Mouse (Mus musculus) hindbrain, embryonic 14.5 days (tissue): ENCODE measurements around the gene Nup98. TPM values are rescaled to one million over a fixed set of nuclear protein-coding genes. Genes with fewer than 3 reads are reported as not detected.

Experiments used
- ATAC-seq: fragments of 200-750 bp; cut with Nextera tagmentation; 2 replicates; pipeline ENCODE4 v1.8.0; 2017; ENCODE audit warnings: moderate number of reproducible peaks, mild to moderate bottlenecking, moderate TSS enrichment, moderate library complexity; ENCODE audit not compliant: low FRiP score
- DNase-seq: peaks from one replicate; pipeline ENCODE4 v3.0.0-alpha.2; 2015; ENCODE audit warnings: low spot score
- H3K27ac ChIP-seq: fragments of 300-500 bp; sonication (generic); 2 replicates; pipeline ENCODE4 v1.5.1; 2014; ENCODE audit warnings: mild to moderate bottlenecking, moderate library complexity
- H3K27me3 ChIP-seq: fragments of 300-500 bp; sonication (generic); 2 replicates; pipeline ENCODE4 v1.6.1; 2014; ENCODE audit warnings: mild to moderate bottlenecking, low read length, mixed read lengths; ENCODE audit not compliant: control insufficient read depth, insufficient read depth
- H3K36me3 ChIP-seq: fragments of 300-500 bp; sonication (generic); replicated peaks from 2 replicates; pipeline ENCODE4 v1.6.1; 2014; ENCODE audit not compliant: control insufficient read depth, insufficient read depth
- H3K4me1 ChIP-seq: fragments of 300-500 bp; sonication (generic); replicated peaks from 2 replicates; pipeline ENCODE4 v1.6.1; 2014; ENCODE audit warnings: antibody characterized with exemption, low read length, mixed read lengths; ENCODE audit not compliant: control insufficient read depth, insufficient read depth
- H3K4me2 ChIP-seq: fragments of 300-500 bp; sonication (generic); replicated peaks from 2 replicates; pipeline ENCODE4 v1.6.1; 2014; ENCODE audit warnings: mild to moderate bottlenecking, moderate library complexity
- H3K4me3 ChIP-seq: fragments of 300-500 bp; sonication (generic); replicated peaks from 2 replicates; pipeline ENCODE4 v1.5.1; 2014; ENCODE audit warnings: mild to moderate bottlenecking, low read length
- H3K9ac ChIP-seq: fragments of 300-500 bp; sonication (generic); 2 replicates; pipeline ENCODE4 v1.6.1; 2014
- H3K9me3 ChIP-seq: fragments of 300-500 bp; sonication (generic); 2 replicates; pipeline ENCODE4 v1.6.1; 2016; ENCODE audit warnings: low read length; ENCODE audit not compliant: control insufficient read depth
- WGBS: fragments of 180-500 bp; shearing (Covaris S2); extraction: QIAGEN DNeasy Blood & Tissue Kit; methylation state at CpG from one replicate; pipeline ENCODE4 v1.1.7; 2014; 5-methylcytosine and 5-hydroxymethylcytosine counted together
- polyA plus RNA-seq: library from polyadenylated mRNA; unstranded; fragments of >200 nt; fragmentation: Nextera tagmentation; extraction: Ambion mirVana; gene quantifications from 2 replicates; pipeline ENCODE4 v1.2.1, GENCODE M21; 2014

The Nup98 gene
- polyA plus RNA-seq, 1 experiment from 2014 or later, result 25.8 TPM

DNA sequence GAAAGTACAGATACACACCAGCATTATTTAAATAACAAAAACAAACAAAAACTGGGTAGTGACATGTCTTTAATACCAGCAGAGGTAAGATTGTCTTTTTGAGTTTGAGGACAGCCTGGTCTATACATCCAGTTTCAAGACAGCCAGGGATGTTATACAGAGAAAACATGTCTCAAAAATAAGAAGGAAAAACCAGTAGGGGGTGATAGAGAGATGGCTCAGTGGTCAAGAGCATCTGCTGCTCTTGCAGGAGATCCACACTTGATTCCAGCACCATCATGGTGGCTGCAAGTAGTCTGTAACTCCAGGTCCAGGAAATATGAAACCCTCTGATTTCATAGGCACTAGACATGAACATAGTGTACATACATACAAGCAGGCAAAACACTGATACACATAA, 39.7 kb downstream of the Nup98 start:
- H3K27ac ChIP-seq, result no peak overlapping the region
- no peaks in the 10 kb centered on the region for H3K4me1 ChIP-seq
- peaks cover 51% of the 10 kb centered on the region for H3K36me3 ChIP-seq
- no peaks in the 10 kb centered on the region for H3K27me3 ChIP-seq
- no peak overlapping the region for H3K4me2 ChIP-seq
- no peak for ATAC-seq
- DNase-seq, result no peak
- no peak overlapping the region for H3K9ac ChIP-seq
- H3K9me3 ChIP-seq, result no peaks in the 10 kb centered on the region
- H3K4me3 ChIP-seq, result no peak overlapping the region

DNA sequence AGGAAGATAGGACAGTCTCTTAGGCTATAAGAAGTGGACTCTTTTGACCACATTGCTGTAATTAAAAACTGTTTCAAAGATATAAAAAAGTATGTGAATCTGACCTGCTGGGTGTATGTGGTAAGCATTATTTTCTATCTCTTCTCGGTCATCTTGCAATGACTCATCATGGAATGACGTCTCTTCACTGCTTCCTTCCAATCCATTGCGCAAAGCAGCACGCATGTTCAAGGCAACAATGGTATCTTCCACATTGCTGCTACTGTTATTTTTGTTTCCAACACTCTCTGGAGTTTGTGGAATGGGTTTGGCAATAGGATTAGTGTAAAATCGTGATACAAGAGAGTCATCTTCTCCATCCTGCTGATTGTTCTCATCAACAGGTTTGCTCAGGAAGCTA, 56.3 kb downstream of the Nup98 start:
- Histone ChIP-seq H3K9ac (no peak overlapping the region), H3K9me3 (no peaks in the 10 kb centered on the region), H3K27me3 (no peaks in the 10 kb centered on the region), H3K36me3 (peaks cover 87% of the 10 kb centered on the region), H3K4me2 (no peak overlapping the region), H3K4me3 (no peak overlapping the region), H3K27ac (no peak overlapping the region), H3K4me1 (no peaks in the 10 kb centered on the region)
- ATAC-seq, result no peak
- WGBS, result 98% methylated on average over 5 of the region's 5 CpGs
- no peak for DNase-seq

DNA sequence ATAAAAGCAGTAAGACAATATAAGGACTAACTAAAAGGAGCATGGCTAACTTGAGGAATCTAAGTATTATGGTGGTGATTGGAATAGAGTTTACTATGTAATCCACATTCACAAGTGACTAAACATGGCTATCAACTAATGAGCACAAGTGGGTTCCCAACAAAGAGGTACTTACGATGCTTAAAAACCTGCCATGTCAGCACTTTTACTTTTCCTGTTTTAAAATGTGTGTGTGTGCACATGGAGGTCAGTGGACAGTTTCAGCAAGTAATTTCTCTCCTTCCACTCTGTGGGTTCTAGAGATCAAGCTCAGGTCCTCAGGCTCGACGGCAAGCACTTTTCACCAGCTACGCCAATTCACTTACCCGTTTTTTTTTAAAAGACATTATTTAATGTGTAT, 72.1 kb downstream of the Nup98 start:
- H3K27me3 ChIP-seq, result no peaks in the 10 kb centered on the region
- H3K9ac ChIP-seq, result no peak overlapping the region
- ATAC-seq, result no peak
- WGBS, result 98% methylated on average over 5 of the region's 5 CpGs
- no peak overlapping the region for H3K4me3 ChIP-seq
- DNase-seq, result no peak
- H3K4me1 ChIP-seq, result no peaks in the 10 kb centered on the region
- no peaks in the 10 kb centered on the region for H3K9me3 ChIP-seq
- no peak overlapping the region for H3K4me2 ChIP-seq
- H3K27ac ChIP-seq, result no peak overlapping the region
- H3K36me3 ChIP-seq, result peaks cover 87% of the 10 kb centered on the region

DNA sequence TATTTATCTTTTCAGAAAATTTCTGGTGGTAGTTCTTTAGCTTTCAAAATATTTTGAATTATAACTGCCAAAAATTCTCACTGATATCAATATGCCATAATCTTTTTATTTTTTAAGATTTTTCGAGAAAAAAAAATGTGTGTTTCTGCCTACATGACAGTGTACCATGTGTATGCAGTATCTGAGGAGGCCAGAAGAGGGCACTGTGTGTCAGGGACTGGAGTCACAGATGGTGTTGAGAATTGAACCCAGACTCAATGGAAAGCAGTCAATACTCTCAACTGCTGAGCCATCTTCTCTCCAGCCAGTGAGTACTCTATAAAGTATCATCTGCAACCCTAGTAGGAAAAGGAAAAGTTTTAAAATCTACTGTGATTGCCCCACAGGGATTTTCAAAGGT, 72.5 kb downstream of the Nup98 start:
- Histone ChIP-seq H3K27me3 (no peaks in the 10 kb centered on the region), H3K9ac (no peak overlapping the region), H3K27ac (no peak overlapping the region), H3K36me3 (peaks cover 89% of the 10 kb centered on the region), H3K4me1 (no peaks in the 10 kb centered on the region), H3K9me3 (no peaks in the 10 kb centered on the region), H3K4me3 (no peak overlapping the region), H3K4me2 (no peak overlapping the region)
- ATAC-seq (no peak), DNase-seq (no peak)
- 91% methylated on average over 1 of the region's 1 CpGs for WGBS

DNA sequence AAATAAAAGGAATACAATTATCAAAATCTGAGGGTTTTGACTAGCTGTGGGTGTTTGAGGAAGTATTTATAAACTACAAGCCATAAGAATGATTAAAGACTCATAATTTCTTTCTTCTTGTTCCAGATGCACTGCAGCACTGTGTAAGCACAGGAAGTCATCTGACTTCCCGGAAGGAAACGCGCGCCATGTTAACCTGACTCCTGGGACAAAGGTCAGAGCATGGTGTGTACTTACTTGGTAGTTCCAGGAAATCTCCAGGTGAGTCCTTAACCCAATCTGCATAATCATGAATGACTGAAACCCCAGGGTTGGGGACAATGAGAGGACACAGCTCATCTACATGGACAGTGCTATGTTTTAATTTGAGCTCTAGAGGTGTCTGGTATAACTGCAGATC, 77.6 kb downstream of the Nup98 start:
- Histone ChIP-seq H3K27me3 (no peaks in the 10 kb centered on the region), H3K4me3 (no peak overlapping the region), H3K36me3 (peaks cover 92% of the 10 kb centered on the region), H3K27ac (no peak overlapping the region), H3K4me1 (no peaks in the 10 kb centered on the region), H3K9ac (no peak overlapping the region), H3K4me2 (no peak overlapping the region), H3K9me3 (no peaks in the 10 kb centered on the region)
- ATAC-seq (no peak), DNase-seq (no peak)
- 95% methylated on average over 4 of the region's 4 CpGs for WGBS

DNA sequence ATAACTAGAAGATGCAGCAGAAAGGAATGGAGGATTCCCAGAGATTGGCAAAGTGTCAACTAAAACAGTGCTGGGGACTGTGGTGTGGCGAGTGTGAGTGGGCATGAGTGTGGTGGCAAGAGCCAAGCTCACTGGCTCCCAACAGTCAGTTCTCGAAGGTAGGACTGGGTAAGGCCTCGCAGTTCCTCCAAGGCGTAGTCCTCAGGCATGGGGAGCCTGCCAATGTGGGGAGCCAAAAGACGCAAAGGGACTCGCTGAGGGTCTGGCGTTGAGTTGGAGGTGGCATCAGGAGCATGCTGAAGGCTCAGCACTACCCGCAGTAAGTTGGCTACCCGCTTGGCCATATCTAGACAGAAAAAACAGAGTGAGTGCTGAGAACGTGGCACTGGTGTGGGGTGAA, 89.7 kb downstream of the Nup98 start:
- Histone ChIP-seq H3K9me3 (no peaks in the 10 kb centered on the region), H3K9ac (no peak overlapping the region), H3K4me1 (no peaks in the 10 kb centered on the region), H3K36me3 (peaks cover 72% of the 10 kb centered on the region), H3K27ac (no peak overlapping the region), H3K4me2 (no peak overlapping the region), H3K4me3 (no peak overlapping the region), H3K27me3 (no peaks in the 10 kb centered on the region)
- WGBS, result 98% methylated on average over 10 of the region's 10 CpGs
- DNase-seq, result no peak
- no peak for ATAC-seq

DNA sequence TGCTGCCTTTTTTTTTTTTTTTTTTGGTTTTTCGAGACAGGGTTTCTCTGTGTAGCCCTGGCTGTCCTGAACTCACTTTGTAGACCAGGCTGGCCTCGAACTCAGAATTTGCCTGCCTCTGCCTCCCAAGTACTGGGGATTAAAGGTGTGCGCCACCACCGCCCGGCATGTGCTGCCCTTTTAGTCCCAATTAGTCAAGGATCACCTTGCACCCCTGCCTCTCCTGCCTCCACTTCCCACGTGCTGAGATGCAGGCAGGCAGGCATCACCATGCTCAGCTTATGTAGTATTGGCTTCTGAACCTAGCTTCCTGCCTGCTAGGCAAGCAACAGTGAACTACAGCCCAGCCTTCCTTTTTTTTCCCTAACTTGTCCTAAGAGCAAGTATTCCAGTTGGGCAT, 92.6 kb downstream of the Nup98 start:
- no peak overlapping the region for H3K27ac ChIP-seq
- peaks cover 43% of the 10 kb centered on the region for H3K36me3 ChIP-seq
- 70% methylated on average over 6 of the region's 6 CpGs for WGBS
- DNase-seq (no peak), ATAC-seq (no peak)
- H3K4me2 ChIP-seq, result no peak overlapping the region
- no peaks in the 10 kb centered on the region for H3K27me3 ChIP-seq
- H3K9me3 ChIP-seq, result no peaks in the 10 kb centered on the region
- no peaks in the 10 kb centered on the region for H3K4me1 ChIP-seq
- no peak overlapping the region for H3K4me3 ChIP-seq
- no peak overlapping the region for H3K9ac ChIP-seq

DNA sequence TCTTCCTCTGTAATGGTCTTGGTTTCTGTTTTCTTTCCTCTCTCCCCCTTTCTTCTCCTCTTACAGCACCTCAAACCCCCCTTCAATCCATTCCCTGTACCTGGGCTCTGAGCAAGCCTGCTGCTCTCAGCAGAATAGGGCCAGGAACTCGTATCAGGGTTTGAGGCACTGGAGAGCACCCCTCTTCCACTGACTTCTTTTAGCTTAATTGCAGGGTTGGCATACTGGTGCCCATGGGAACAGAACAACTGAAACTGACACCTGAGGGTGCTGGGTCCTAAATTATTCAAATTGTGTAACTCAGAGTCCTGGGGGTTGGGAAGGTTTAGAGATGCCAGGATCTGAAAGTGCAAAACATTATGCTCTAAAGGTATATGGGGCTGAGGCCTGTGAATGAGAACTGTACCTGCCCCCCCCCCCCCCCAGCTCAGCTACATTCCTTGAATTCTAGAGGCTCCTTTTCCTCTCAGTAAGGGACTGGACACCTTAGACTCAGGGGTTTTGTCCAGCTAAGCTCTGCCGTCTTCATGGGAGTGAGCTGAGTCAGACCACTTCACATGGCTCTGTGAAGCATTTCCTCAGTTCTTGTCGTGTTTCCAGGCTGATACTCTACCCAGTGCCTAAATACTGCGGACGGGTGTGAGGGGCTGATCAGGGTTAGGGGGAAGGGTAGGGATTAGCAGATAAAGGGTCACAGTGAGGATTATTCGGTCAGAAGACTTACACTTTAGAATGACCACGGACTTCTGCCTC, 93.2 kb downstream of the Nup98 start, which contains the start of gene Chrna10:
TSS of gene Chrna10 (minus strand) at position 250 of the 753 bp plus-strand sequence.
- no peak within 1 kb of the TSS for H3K4me3 ChIP-seq
- DNase-seq (no peak), ATAC-seq (peak; percentile 27; the same call in 1 of the 2 replicates)
- no peak within 1 kb of the TSS for H3K9ac ChIP-seq
- WGBS, result 56% methylated on average over 7 of the region's 7 CpGs
- no peaks in the 10 kb centered on the region for H3K9me3 ChIP-seq
- H3K36me3 ChIP-seq, result peaks cover 37% of the 10 kb centered on the region
- no peaks in the 10 kb centered on the region for H3K4me1 ChIP-seq
- H3K4me2 ChIP-seq, result no peak within 1 kb of the TSS
- H3K27me3 ChIP-seq, result no peaks in the 10 kb centered on the region
- no peak within 1 kb of the TSS for H3K27ac ChIP-seq

DNA sequence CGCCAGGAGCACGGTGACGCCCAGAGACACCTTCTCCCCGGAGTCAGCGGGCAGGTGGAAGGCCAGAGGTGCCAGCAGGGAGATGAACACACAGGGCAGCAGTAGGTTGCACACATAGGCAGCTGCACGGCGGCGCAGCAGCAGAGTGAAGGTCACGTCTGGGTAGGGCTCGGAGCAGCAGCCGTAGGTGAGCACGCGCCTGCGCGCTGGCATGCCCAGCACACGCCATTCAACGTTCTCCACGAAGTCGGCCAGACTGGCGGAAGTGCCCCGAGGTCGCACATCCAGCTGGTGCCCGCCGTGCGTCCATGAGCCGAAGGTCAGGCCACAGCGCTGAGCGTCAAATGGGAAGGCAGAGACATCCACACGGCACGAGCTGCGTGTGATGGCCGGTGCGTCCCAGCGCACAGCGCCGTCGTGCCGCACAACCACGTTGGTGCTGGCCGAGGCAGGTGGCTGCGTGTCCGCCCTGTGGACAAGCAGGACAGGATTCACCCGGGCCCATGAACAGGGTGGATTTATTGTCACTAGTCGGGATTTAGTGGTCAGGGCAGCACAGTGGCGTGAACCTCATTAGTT, 96.7 kb downstream of the Nup98 start:
- Histone ChIP-seq H3K9ac (no peak overlapping the region), H3K9me3 (no peaks in the 10 kb centered on the region), H3K4me3 (no peak overlapping the region), H3K27ac (no peak overlapping the region), H3K4me2 (no peak overlapping the region), H3K4me1 (no peaks in the 10 kb centered on the region), H3K27me3 (no peaks in the 10 kb centered on the region), H3K36me3 (peaks cover 2% of the 10 kb centered on the region; the same call in 1 of the 2 replicates)
- WGBS, result 78% methylated on average over 45 of the region's 45 CpGs
- no peak for ATAC-seq
- no peak for DNase-seq
